Comparison of ENCODE assay signal across 14 mouse cellular contexts in genomic region chr15:85908660-85909491, GRCm38 (mm10). TPM values are rescaled to one million over a fixed set of nuclear protein-coding genes. Genes with fewer than 3 reads are reported as not detected.
A peak's percentile ranks its signal among the peaks of the same experiment; 100 is the strongest.
DNase-seq lines count a peak whose midpoint lies in the region; ATAC-seq and TF ChIP-seq lines count a peak whose summit lies in the region.
"Had no signal": no experiment of that assay in that cellular context is flagged by ENCODE, and none has a peak within 500 bp of the region (broad histone marks: within the 10 kb centered on the region; RNA-seq: fewer than 3 reads in every experiment).

No protein-coding gene starts in this region.

- H3K9me3 ChIP-seq in kidney, embryonic 15.5 days (replicated peaks) = 0 out of 2 replicates have a peak, but pooled peaks cover 2% of the 10 kb centered on the region
- no peaks in the 10 kb centered on the region for H3K9me3 ChIP-seq in midbrain, embryonic 13.5 days
- H3K9me3 ChIP-seq in forebrain, embryonic 12.5 days = no peaks in the 10 kb centered on the region
- H3K9me3 ChIP-seq: liver, embryonic 12.5 days had no signal

- H3K4me1 ChIP-seq in kidney, adult 2 months (ENCODE audit: control insufficient read depth, insufficient read depth, low read length) = peaks cover 8% of the 10 kb centered on the region; the same call in 1 of the 2 replicates
- peaks cover 24% of the 10 kb centered on the region for H3K4me1 ChIP-seq in kidney, embryonic 15.5 days
- H3K4me1 ChIP-seq in midbrain, embryonic 13.5 days (replicated peaks) = 0 out of 2 replicates have a peak, but pooled peaks cover 3% of the 10 kb centered on the region
- no peaks in the 10 kb centered on the region for H3K4me1 ChIP-seq in forebrain, embryonic 12.5 days

- TF ChIP-seq CTCF in kidney, adult 2 months (conservative IDR thresholded peaks at IDR 0.05; ENCODE audit: insufficient read depth, insufficient read length, low read depth, low read length) = no peak

- H3K4me2 ChIP-seq in kidney, embryonic 15.5 days = no peak overlapping the region
- no peak overlapping the region for H3K4me2 ChIP-seq in midbrain, embryonic 13.5 days (replicated peaks)
- H3K4me2 ChIP-seq in forebrain, embryonic 12.5 days = no peak overlapping the region
- H3K4me2 ChIP-seq: liver, embryonic 12.5 days had no signal

- DNase-seq in kidney, adult 2 months = peak; percentile 52
- no peak for DNase-seq in kidney, adult 18-20 months
- DNase-seq in adrenal gland, postnatal 14 days = peak; percentile 69
- DNase-seq in natural killer cell, adult 2 months (ENCODE audit: low spot score in 2 of 2) = peak; percentile 47 to 75
- DNase-seq in frontal cortex, postnatal 14 days (ENCODE audit: low spot score in 2 of 2) = no peak
- DNase-seq: cerebellum, postnatal 10 days; heart, adult 11 months; heart, postnatal 4 days; lung, postnatal 4 days; retina, postnatal 1 day had no signal

- H3K36me3 ChIP-seq in kidney, adult 2 months (ENCODE audit: control insufficient read depth, insufficient read depth, low read length) = no peaks in the 10 kb centered on the region
- H3K36me3 ChIP-seq in kidney, embryonic 15.5 days = peaks cover 3% of the 10 kb centered on the region; the same call in 1 of the 2 replicates
- H3K36me3 ChIP-seq in midbrain, embryonic 13.5 days = peaks cover 3% of the 10 kb centered on the region; the same call in 1 of the 2 replicates
- peaks cover 17% of the 10 kb centered on the region for H3K36me3 ChIP-seq in forebrain, embryonic 12.5 days (replicated peaks)
- H3K36me3 ChIP-seq: liver, embryonic 12.5 days had no signal

- H3K9ac ChIP-seq in kidney, embryonic 15.5 days = no peak overlapping the region
- H3K9ac ChIP-seq in midbrain, embryonic 13.5 days (replicated peaks) = no peak overlapping the region
- no peak overlapping the region for H3K9ac ChIP-seq in forebrain, embryonic 12.5 days
- H3K9ac ChIP-seq: liver, embryonic 12.5 days had no signal

- H3K4me3 ChIP-seq in kidney, adult 2 months (ENCODE audit: insufficient read depth, low read depth, low read length) = no peak overlapping the region
- H3K4me3 ChIP-seq in kidney, embryonic 15.5 days (replicated peaks) = no peak overlapping the region
- no peak overlapping the region for H3K4me3 ChIP-seq in midbrain, embryonic 13.5 days (replicated peaks)
- H3K4me3 ChIP-seq in forebrain, embryonic 12.5 days (replicated peaks) = no peak overlapping the region
- H3K4me3 ChIP-seq: liver, embryonic 12.5 days had no signal

- no peaks in the 10 kb centered on the region for H3K27me3 ChIP-seq in kidney, adult 2 months (replicated peaks; ENCODE audit: control insufficient read depth, insufficient read depth, low read length)
- H3K27me3 ChIP-seq in kidney, embryonic 15.5 days = no peaks in the 10 kb centered on the region
- no peaks in the 10 kb centered on the region for H3K27me3 ChIP-seq in midbrain, embryonic 13.5 days
- no peaks in the 10 kb centered on the region for H3K27me3 ChIP-seq in forebrain, embryonic 12.5 days

- 57% methylated on average over 7 of the region's 7 CpGs for WGBS in kidney, adult 2 months
- 76% methylated on average over 7 of the region's 7 CpGs for WGBS in kidney, embryonic 15.5 days
- WGBS in midbrain, embryonic 13.5 days = 93% methylated on average over 7 of the region's 7 CpGs
- 90% methylated on average over 7 of the region's 7 CpGs for WGBS in forebrain, embryonic 12.5 days

- no peak overlapping the region for H3K27ac ChIP-seq in kidney, adult 2 months (ENCODE audit: insufficient read depth, low read depth, low read length)
- peak overlapping the region; percentile 38 for H3K27ac ChIP-seq in kidney, embryonic 15.5 days
- no peak overlapping the region for H3K27ac ChIP-seq in midbrain, embryonic 13.5 days
- H3K27ac ChIP-seq in forebrain, embryonic 12.5 days = no peak overlapping the region
- H3K27ac ChIP-seq: liver, embryonic 12.5 days had no signal

- TF ChIP-seq POLR2A in kidney, adult 2 months (IDR thresholded peaks at IDR 0.05; ENCODE audit: low read depth, low read length) = no peak

- peak; percentile 69 for ATAC-seq in kidney, embryonic 15.5 days (replicated peaks; ENCODE audit: low FRiP score)
- no peak for ATAC-seq in midbrain, embryonic 13.5 days
- ATAC-seq in forebrain, embryonic 12.5 days (ENCODE audit: low FRiP score) = no peak
- ATAC-seq: liver, embryonic 12.5 days had no signal

RNA-seq across cellular contexts. Expression of gene Trmu, which starts 29.8 kb away (rescaled TPM):
- polyA plus RNA-seq in kidney, adult 2 months (2012; rRNA removed) = 29.2 and 31.7 TPM in 2 replicates
- 32.1 and 34.9 TPM in 2 replicates for total RNA-seq in adrenal gland, postnatal 14 days (2021)
- 39.4 and 50.4 TPM in 2 replicates for polyA plus RNA-seq in kidney, embryonic 15.5 days (2015; fragmentation: Nextera tagmentation; extraction: Ambion mirVana)
- 48.8 and 53.9 TPM in 2 replicates for polyA plus RNA-seq in midbrain, embryonic 13.5 days (2015; fragmentation: Nextera tagmentation; extraction: Ambion mirVana)
- 43.2 and 48.0 TPM in 2 replicates for polyA plus RNA-seq in forebrain, embryonic 12.5 days (2016; fragmentation: Nextera tagmentation; extraction: Ambion mirVana)

RNA-seq across cellular contexts. Expression of gene Gtse1, which starts 49.3 kb away (rescaled TPM):
- polyA plus RNA-seq in kidney, adult 2 months (2012; rRNA removed) = 0.74 and 0.98 TPM in 2 replicates
- total RNA-seq in adrenal gland, postnatal 14 days (2021) = 4.4 and 4.6 TPM in 2 replicates
- 30.3 and 30.8 TPM in 2 replicates for polyA plus RNA-seq in kidney, embryonic 15.5 days (2015; fragmentation: Nextera tagmentation; extraction: Ambion mirVana)
- 12.8 and 14.9 TPM in 2 replicates for polyA plus RNA-seq in midbrain, embryonic 13.5 days (2015; fragmentation: Nextera tagmentation; extraction: Ambion mirVana)
- polyA plus RNA-seq in forebrain, embryonic 12.5 days (2016; fragmentation: Nextera tagmentation; extraction: Ambion mirVana) = 44.1 and 44.6 TPM in 2 replicates

Comparison
In these comparisons a context has a peak if more than half of its experiments do, and no peak if none do; other contexts are left out.
1. DNase-seq: peak in kidney, adult 2 months (single experiment), adrenal gland, postnatal 14 days (single experiment) and natural killer cell, adult 2 months (2 of 2); none in kidney, adult 18-20 months (single experiment) and frontal cortex, postnatal 14 days (0 of 2).